Mouse (Mus musculus) Patski (cell line): Measurements from ENCODE around the gene 2010111I01Rik. TPM values are rescaled to one million over a fixed set of nuclear protein-coding genes. Genes with fewer than 3 reads are reported as not detected.

Experiments used
- ATAC-seq: fragments of 100-300 bp; one replicate; pipeline ENCODE4 v1.8.0; 2021
- CTCF ChIA-PET: fragments of 350-600 bp; sonication (Branson Sonifier 250); formaldehyde crosslinking; loops from one replicate; lab custom pipeline; 2022; ENCODE audit warnings: inconsistent platforms; lab: Charles Lee
- POLR2A ChIA-PET: fragments of 350-600 bp; sonication (Branson Sonifier 250); formaldehyde crosslinking; loops from one replicate; lab custom pipeline; 2022; ENCODE audit warnings: antibody characterized with exemption, inconsistent platforms; lab: Charles Lee
- DNase-seq: peaks from one replicate; pipeline ENCODE4 v3.0.0-alpha.2; 2011; ENCODE audit warnings: low read depth, low spot score
- H3K27me3 ChIP-seq: fragments of 371-371 bp; one replicate; pipeline ENCODE4 v1.5.1; 2021
- CTCF ChIP-seq: fragments of 100-300 bp; IDR thresholded peaks from one replicate; pipeline ENCODE4 v1.5.1; 2021
- in situ Hi-C: fragments of 300-500 bp; cut with MboI; formaldehyde crosslinking; loops from 3 replicates; pipeline ENCODE4 v1.11.1; 2018; ENCODE audit warnings: low pct_unique_long_range_greater_than_20kb, mixed read lengths
- polyA plus RNA-seq: library from polyadenylated mRNA; unstranded; gene quantifications from one replicate; pipeline ENCODE4 v1.2.3, GENCODE M21; 2021

2010111I01Rik gene
- polyA plus RNA-seq, 1 experiment from 2014 or later, result 98.5 TPM

GRCm38 (mm10) chr13:63141275-63141674, 176.6 kb downstream of the 2010111I01Rik start:
- in situ Hi-C loops, result no loop called here
- H3K27me3 ChIP-seq, result no peaks in the 10 kb centered on the region
- TF ChIP-seq CTCF, result no peak
- ATAC-seq (no peak), DNase-seq (no peak)
- ChIA-PET CTCF (interaction anchor here (1.1 kb wide), 1 partner anchor 14 kb away, joined by 3 read pairs; no protein-coding TSS in a partner anchor), POLR2A (no interaction called here)

GRCm38 (mm10) chr13:63146604-63147188, 182.0 kb downstream of the 2010111I01Rik start:
- DNase-seq (no peak), ATAC-seq (no peak)
- H3K27me3 ChIP-seq, result no peaks in the 10 kb centered on the region
- in situ Hi-C loops, result no loop called here
- ChIA-PET POLR2A (no interaction called here), CTCF (interaction anchor here (1.2 kb wide), 1 partner anchor 94 kb away, joined by 4 read pairs; no protein-coding TSS in a partner anchor)
- TF ChIP-seq CTCF, result no peak

GRCm38 (mm10) chr13:63148157-63148556, 183.5 kb downstream of the 2010111I01Rik start:
- POLR2A ChIA-PET, result no interaction called here
- ATAC-seq (no peak), DNase-seq (no peak)
- CTCF ChIA-PET, result interaction anchor here (1.4 kb wide), 1 partner anchor 10 kb away, joined by 4 read pairs; no protein-coding TSS in a partner anchor
- in situ Hi-C loops, result no loop called here
- no peak for TF ChIP-seq CTCF
- H3K27me3 ChIP-seq, result no peaks in the 10 kb centered on the region

- DNase-seq (no peak), ATAC-seq (no peak)
- TF ChIP-seq CTCF, result no peak
- ChIA-PET CTCF (interaction anchor here (1.2 kb wide), 1 partner anchor 18 kb away, joined by 4 read pairs; no protein-coding TSS in a partner anchor), POLR2A (no interaction called here)
- H3K27me3 ChIP-seq, result no peaks in the 10 kb centered on the region
- in situ Hi-C loops, result loop anchor here (5.0 kb wide), 1 partner anchor 92 kb away; no protein-coding TSS in a partner anchor
Observed at GRCm38 (mm10) chr13:63150470-63151020, 185.9 kb downstream of the 2010111I01Rik start.

- ATAC-seq, result no peak
- in situ Hi-C loops, result loop anchor here (5.0 kb wide), 1 partner anchor 91 kb away; no protein-coding TSS in a partner anchor
- POLR2A ChIA-PET, result no interaction called here
Observed at GRCm38 (mm10) chr13:63151028-63151738, 186.5 kb downstream of the 2010111I01Rik start.

GRCm38 (mm10) chr13:63152498-63152897, 187.8 kb downstream of the 2010111I01Rik start:
- TF ChIP-seq CTCF, result no peak
- ATAC-seq, result no peak
- in situ Hi-C loops, result loop anchor here (5.0 kb wide), 1 partner anchor 90 kb away; no protein-coding TSS in a partner anchor

More at GRCm38 (mm10) chr13:63151028-63151738, 186.5 kb downstream of the 2010111I01Rik start:
- H3K27me3 ChIP-seq, result no peaks in the 10 kb centered on the region
- CTCF ChIA-PET, result interaction anchor here (1.2 kb wide), 1 partner anchor 18 kb away, joined by 4 read pairs; no protein-coding TSS in a partner anchor
- no peak for DNase-seq
- no peak for TF ChIP-seq CTCF

GRCm38 (mm10) chr13:63153397-63153796, 188.7 kb downstream of the 2010111I01Rik start:
- DNase-seq (no peak), ATAC-seq (no peak)
- H3K27me3 ChIP-seq, result no peaks in the 10 kb centered on the region
- ChIA-PET POLR2A (interaction anchor here (0.7 to 3.6 kb wide), 4 partner anchors 33 to 228 kb away, joined by 3 to 17 read pairs (median 6); no protein-coding TSS in a partner anchor), CTCF (interaction anchor here (1.3 to 1.5 kb wide), 2 partner anchors 97 to 107 kb away, joined by 3 read pairs; no protein-coding TSS in a partner anchor)
- in situ Hi-C loops, result loop anchor here (5.0 kb wide), 1 partner anchor 89 kb away; no protein-coding TSS in a partner anchor
- no peak for TF ChIP-seq CTCF

More at GRCm38 (mm10) chr13:63152498-63152897, 187.8 kb downstream of the 2010111I01Rik start:
- H3K27me3 ChIP-seq, result no peaks in the 10 kb centered on the region
- no peak for DNase-seq
- POLR2A ChIA-PET, result interaction anchor here (0.6 to 1.1 kb wide), 3 partner anchors 14 to 104 kb away, joined by 3 to 5 read pairs (median 4); no protein-coding TSS in a partner anchor
- CTCF ChIA-PET, result interaction anchor here (1.3 kb wide), 1 partner anchor 106 kb away, joined by 3 read pairs; no protein-coding TSS in a partner anchor

- no peaks in the 10 kb centered on the region for H3K27me3 ChIP-seq
- POLR2A ChIA-PET, result interaction anchor here (0.6 to 3.6 kb wide), 7 partner anchors 10 to 121 kb away, joined by 3 to 17 read pairs (median 4); no protein-coding TSS in a partner anchor
- peak; percentile 7 for TF ChIP-seq CTCF
- in situ Hi-C loops, result loop anchor here (5.0 kb wide), 1 partner anchor 87 kb away; no protein-coding TSS in a partner anchor
- ATAC-seq, result peak; percentile 95
- CTCF ChIA-PET, result interaction anchor here (1.2 to 2.3 kb wide), 9 partner anchors 11 to 108 kb away, joined by 3 to 11 read pairs (median 5); no protein-coding TSS in a partner anchor
- peak; percentile 83 for DNase-seq
Observed at GRCm38 (mm10) chr13:63154851-63155571, 190.3 kb downstream of the 2010111I01Rik start.

GRCm38 (mm10) chr13:63156264-63156663, 191.6 kb downstream of the 2010111I01Rik start:
- no peak for TF ChIP-seq CTCF
- DNase-seq, result no peak
- in situ Hi-C loops, result no loop called here
- ChIA-PET POLR2A (interaction anchor here (1.3 to 3.6 kb wide), 3 partner anchors 9 to 86 kb away, joined by 4 to 17 read pairs (median 8); no protein-coding TSS in a partner anchor), CTCF (interaction anchor here (1.2 to 2.3 kb wide), 4 partner anchors 10 to 110 kb away, joined by 5 to 11 read pairs (median 5); no protein-coding TSS in a partner anchor)
- no peaks in the 10 kb centered on the region for H3K27me3 ChIP-seq
- no peak for ATAC-seq
